Mouse (Mus musculus) erythroblast, embryonic 14.5 days (primary cell): ENCODE data around the gene Atrnl1. TPM values are rescaled to one million over a fixed set of nuclear protein-coding genes. Genes with fewer than 3 reads are reported as not detected.

Experiments used
- H3K27me3 ChIP-seq: 2 replicates; pipeline ENCODE4 v1.6.1; 2012; ENCODE audit warnings: inconsistent platforms; ENCODE audit not compliant: control insufficient read depth
- H3K36me3 ChIP-seq: 2 replicates; pipeline ENCODE4 v1.6.1; 2012; ENCODE audit warnings: mild to moderate bottlenecking, inconsistent platforms; ENCODE audit not compliant: control insufficient read depth
- H3K4me1 ChIP-seq: 2 replicates; pipeline ENCODE4 v1.6.1; 2012; ENCODE audit warnings: inconsistent platforms; ENCODE audit not compliant: control insufficient read depth
- H3K4me3 ChIP-seq: replicated peaks from 2 replicates; pipeline ENCODE3; 2012; ENCODE audit warnings: moderate library complexity, mild to moderate bottlenecking, inconsistent platforms
- H3K9me3 ChIP-seq: 2 replicates; pipeline ENCODE4 v1.6.1; 2012; ENCODE audit warnings: low read length, inconsistent platforms, mixed read lengths; ENCODE audit not compliant: control insufficient read depth
- GATA1 ChIP-seq: IDR thresholded peaks from 2 replicates; pipeline ENCODE4 v1.6.1; 2012; ENCODE audit warnings: low read length, inconsistent platforms, mixed read lengths
- TAL1 ChIP-seq: IDR thresholded peaks from 3 replicates; pipeline ENCODE4 v1.6.1; 2012; ENCODE audit warnings: low read length, inconsistent platforms, mixed read lengths
- polyA plus RNA-seq: library from polyadenylated mRNA; stranded (reverse); fragments of >175 nt; gene quantifications from 2 replicates; pipeline ENCODE4 v1.2.3, GENCODE M21; 2012

Atrnl1 gene
- polyA plus RNA-seq, 1 experiment, result 0.02 TPM

GRCm38 (mm10) chr19:57900037-57900436 lies 289.2 kb downstream of the Atrnl1 start:
- no peaks in the 10 kb centered on the region for H3K9me3 ChIP-seq
- H3K36me3 ChIP-seq, result no peaks in the 10 kb centered on the region
- no peak for TF ChIP-seq GATA1
- no peak overlapping the region for H3K4me3 ChIP-seq
- peaks cover 7% of the 10 kb centered on the region for H3K4me1 ChIP-seq
- H3K27me3 ChIP-seq, result no peaks in the 10 kb centered on the region

- Histone ChIP-seq H3K9me3 (no peaks in the 10 kb centered on the region), H3K36me3 (no peaks in the 10 kb centered on the region), H3K27me3 (no peaks in the 10 kb centered on the region), H3K4me3 (no peak overlapping the region), H3K4me1 (no peaks in the 10 kb centered on the region)
- TF ChIP-seq TAL1 (no peak), GATA1 (no peak)
These were observed 298.6 kb downstream of the Atrnl1 start for GRCm38 (mm10) chr19:57909466-57909865.

GRCm38 (mm10) chr19:57910650-57911049 lies 299.8 kb downstream of the Atrnl1 start:
- Histone ChIP-seq H3K36me3 (no peaks in the 10 kb centered on the region), H3K9me3 (no peaks in the 10 kb centered on the region), H3K4me3 (no peak overlapping the region), H3K27me3 (no peaks in the 10 kb centered on the region), H3K4me1 (no peaks in the 10 kb centered on the region)
- TF ChIP-seq TAL1 (no peak), GATA1 (no peak)

- H3K9me3 ChIP-seq, result peaks cover 3% of the 10 kb centered on the region
- TF ChIP-seq GATA1 (no peak), TAL1 (no peak)
These were observed 305.5 kb downstream of the Atrnl1 start for GRCm38 (mm10) chr19:57916325-57916724.

GRCm38 (mm10) chr19:57922991-57923390 lies 312.2 kb downstream of the Atrnl1 start:
- H3K9me3 ChIP-seq, result peaks cover 3% of the 10 kb centered on the region
- H3K4me1 ChIP-seq, result peaks cover 8% of the 10 kb centered on the region
- no peak overlapping the region for H3K4me3 ChIP-seq
- no peaks in the 10 kb centered on the region for H3K27me3 ChIP-seq
- TF ChIP-seq TAL1, result no peak
- no peak for TF ChIP-seq GATA1
- no peaks in the 10 kb centered on the region for H3K36me3 ChIP-seq

More at GRCm38 (mm10) chr19:57916325-57916724, 305.5 kb downstream of the Atrnl1 start:
- no peaks in the 10 kb centered on the region for H3K27me3 ChIP-seq
- H3K36me3 ChIP-seq, result no peaks in the 10 kb centered on the region
- H3K4me3 ChIP-seq, result no peak overlapping the region
- H3K4me1 ChIP-seq, result no peaks in the 10 kb centered on the region

- Histone ChIP-seq H3K4me3 (no peak overlapping the region), H3K9me3 (peaks cover 3% of the 10 kb centered on the region), H3K36me3 (no peaks in the 10 kb centered on the region), H3K4me1 (peaks cover 13% of the 10 kb centered on the region), H3K27me3 (no peaks in the 10 kb centered on the region)
- TF ChIP-seq TAL1 (no peak), GATA1 (no peak)
These were observed 314.0 kb downstream of the Atrnl1 start for GRCm38 (mm10) chr19:57924856-57925255.

- H3K27me3 ChIP-seq, result no peaks in the 10 kb centered on the region
- H3K4me3 ChIP-seq, result no peak overlapping the region
- peaks cover 13% of the 10 kb centered on the region for H3K4me1 ChIP-seq
- TF ChIP-seq GATA1 (no peak), TAL1 (no peak)
- peaks cover 3% of the 10 kb centered on the region for H3K9me3 ChIP-seq
- H3K36me3 ChIP-seq, result no peaks in the 10 kb centered on the region
These were observed 314.8 kb downstream of the Atrnl1 start for GRCm38 (mm10) chr19:57925681-57926080.

- no peaks in the 10 kb centered on the region for H3K36me3 ChIP-seq
- H3K9me3 ChIP-seq, result no peaks in the 10 kb centered on the region
- peaks cover 13% of the 10 kb centered on the region for H3K4me1 ChIP-seq
- no peak overlapping the region for H3K4me3 ChIP-seq
- TF ChIP-seq TAL1 (no peak), GATA1 (no peak)
- H3K27me3 ChIP-seq, result no peaks in the 10 kb centered on the region
These were observed 315.5 kb downstream of the Atrnl1 start for GRCm38 (mm10) chr19:57926164-57926860.

- no peak for TF ChIP-seq GATA1
- TF ChIP-seq TAL1, result no peak
- Histone ChIP-seq H3K36me3 (no peaks in the 10 kb centered on the region), H3K4me1 (peaks cover 13% of the 10 kb centered on the region), H3K27me3 (no peaks in the 10 kb centered on the region), H3K4me3 (no peak overlapping the region), H3K9me3 (no peaks in the 10 kb centered on the region)
These were observed 316.2 kb downstream of the Atrnl1 start for GRCm38 (mm10) chr19:57926941-57927471.
